Mouse (Mus musculus) right cerebral cortex, adult 2 months (tissue): ENCODE data around the gene Gp1bb.

ENCODE experiments used
- DNase-seq, 2 experiments: peaks; one replicate each; pipeline ENCODE4 v3.0.0; 2021 to 2022; ENCODE audit warnings: low spot score in 2 of 2

Gene Gp1bb

DNA sequence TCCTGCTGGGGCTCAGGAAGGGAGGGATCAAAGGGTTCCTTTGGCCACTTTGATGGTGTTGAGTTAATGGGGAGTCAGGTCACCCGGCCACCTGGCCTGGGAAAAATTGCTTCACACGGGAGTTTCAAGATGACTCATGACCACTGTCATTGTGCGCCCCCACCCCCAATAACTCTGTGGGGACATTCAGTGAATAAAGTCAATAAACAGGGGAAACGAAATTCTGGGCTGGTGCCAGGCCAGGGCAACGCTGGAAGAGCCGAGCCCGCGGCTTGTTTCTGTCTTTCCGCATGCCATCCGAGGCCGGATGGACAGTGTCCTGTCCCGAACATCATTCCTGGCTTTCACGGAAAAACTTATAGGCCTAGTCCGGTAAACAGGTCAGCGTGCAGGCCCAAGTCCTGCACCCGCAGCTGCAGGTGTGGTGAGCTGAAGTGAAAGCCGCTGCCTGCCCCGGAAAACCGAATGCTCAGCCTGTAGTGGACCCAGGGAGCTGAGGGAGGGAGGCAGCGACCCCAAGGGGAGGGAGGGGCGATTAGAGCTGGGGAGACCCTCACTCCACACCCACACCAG, 41.1 kb downstream of the Gp1bb start:
- no peak for DNase-seq

GRCm38 (mm10) chr16:18580389-18580788, 41.8 kb downstream of the Gp1bb start:
- no peak for DNase-seq

GRCm38 (mm10) chr16:18577599-18578160, 44.5 kb downstream of the Gp1bb start:
- DNase-seq = no peak

DNA sequence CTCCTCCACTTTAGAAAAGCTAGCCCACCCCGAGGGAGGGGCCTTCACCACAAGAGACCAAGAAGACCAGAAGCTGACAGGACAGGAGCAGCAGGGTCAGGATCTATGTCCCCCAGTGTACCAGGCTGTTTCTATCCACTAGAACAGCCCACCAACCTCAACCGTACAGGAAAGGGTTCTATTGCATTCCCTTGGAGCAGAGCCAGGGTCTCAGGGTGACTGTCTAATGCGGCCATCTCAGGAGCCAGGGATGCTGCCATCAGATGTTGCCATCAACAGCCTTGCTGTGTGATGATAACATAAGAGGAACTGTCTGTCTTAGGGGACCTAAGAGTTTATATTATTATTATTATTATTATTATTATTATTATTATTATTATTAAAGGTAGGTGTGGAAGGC, 45.1 kb downstream of the Gp1bb start:
- DNase-seq = no peak

GRCm38 (mm10) chr16:18574196-18574595, 48.0 kb downstream of the Gp1bb start:
- no peak for DNase-seq
